Mouse (Mus musculus) sigmoid colon, adult 10 weeks (tissue): ENCODE measurements around the gene Uck2. TPM values are rescaled to one million over a fixed set of nuclear protein-coding genes. Genes with fewer than 3 reads are reported as not detected.

ENCODE experiments used
- polyA plus RNA-seq: library from polyadenylated mRNA; stranded (reverse); fragments of 350-450 nt; fragmentation: Illumina TruSeq; extraction: RNeasy Lipid Tissue Mini Kit (QIAGEN cat#74804); gene quantifications from one replicate; pipeline ENCODE4 v1.2.3, GENCODE M21; 2014; ENCODE audit warnings: low read depth, low replicate concordance

The Uck2 gene
- polyA plus RNA-seq: 22.0 TPM

GRCm38 (mm10) chr1:167285320-167285355 is at the start of gene Uck2:
Gene Uck2, minus strand, starts transcription at chr1:167285320.

GRCm38 (mm10) chr1:167308261-167309054 is 23.3 kb upstream of the Uck2 start, which contains the start of gene Tmco1:
Gene Tmco1, plus strand, starts transcription at chr1:167308378.

Other genes starting within 250 kb of the Uck2 start
- 347 TPM for gene Tmco1, start 23.1 kb upstream of the Uck2 start, polyA plus RNA-seq
- 42.5 TPM for gene Aldh9a1, start 64.7 kb upstream of the Uck2 start, polyA plus RNA-seq
- 5.8 TPM for gene Mgst3, start 108.5 kb upstream of the Uck2 start, polyA plus RNA-seq
- gene Lrrc52, start 181.5 kb upstream of the Uck2 start, polyA plus RNA-seq: not detected